Mouse (Mus musculus) kidney, postnatal 0 days (tissue): ENCODE measurements around the gene Ccdc187. TPM values are rescaled to one million over a fixed set of nuclear protein-coding genes. Genes with fewer than 3 reads are reported as not detected.

Experiments used
- ATAC-seq: fragments of 200-750 bp; cut with Nextera tagmentation; replicated peaks from 2 replicates; pipeline ENCODE4 v1.8.0; 2017; ENCODE audit warnings: low read depth, moderate number of reproducible peaks, moderate TSS enrichment, moderate library complexity; ENCODE audit not compliant: low FRiP score
- DNase-seq: peaks from one replicate; pipeline ENCODE4 v3.0.0-alpha.2; 2016; ENCODE audit warnings: low spot score
- H3K27ac ChIP-seq: fragments of 300-500 bp; sonication (generic); 2 replicates; pipeline ENCODE4 v1.5.1; 2014; ENCODE audit warnings: mild to moderate bottlenecking
- H3K27me3 ChIP-seq: fragments of 300-500 bp; sonication (generic); 2 replicates; pipeline ENCODE4 v1.6.1; 2014; ENCODE audit warnings: low read length, mixed read lengths; ENCODE audit not compliant: insufficient read depth
- H3K36me3 ChIP-seq: fragments of 300-500 bp; sonication (generic); 2 replicates; pipeline ENCODE4 v1.6.1; 2014; ENCODE audit warnings: low read length, mixed read lengths; ENCODE audit not compliant: insufficient read depth
- H3K4me1 ChIP-seq: fragments of 300-500 bp; sonication (generic); replicated peaks from 2 replicates; pipeline ENCODE4 v1.6.1; 2014; ENCODE audit warnings: antibody characterized with exemption, low read length, mixed read lengths; ENCODE audit not compliant: insufficient read depth
- H3K4me2 ChIP-seq: fragments of 300-500 bp; sonication (generic); 2 replicates; pipeline ENCODE4 v1.6.1; 2014; ENCODE audit warnings: mild to moderate bottlenecking, low read length, moderate library complexity, mixed read lengths
- H3K4me3 ChIP-seq: fragments of 300-500 bp; sonication (generic); replicated peaks from 2 replicates; pipeline ENCODE4 v1.5.1; 2014; ENCODE audit warnings: low read depth, low read length
- H3K9ac ChIP-seq: fragments of 300-500 bp; sonication (generic); 2 replicates; pipeline ENCODE4 v1.6.1; 2014; ENCODE audit warnings: low read depth, low read length
- H3K9me3 ChIP-seq: fragments of 300-500 bp; sonication (generic); replicated peaks from 2 replicates; pipeline ENCODE4 v1.6.1; 2016; ENCODE audit warnings: low read length, inconsistent platforms, mixed read lengths
- CTCF ChIP-seq: IDR thresholded peaks from 2 replicates; pipeline ENCODE4 v1.5.1; 2016; ENCODE audit warnings: antibody characterized with exemption, low read depth, mild to moderate bottlenecking, moderate library complexity
- WGBS: fragments of 180-500 bp; shearing (Covaris S2); extraction: QIAGEN DNeasy Blood & Tissue Kit; methylation state at CpG from one replicate; pipeline ENCODE4 v1.1.7; 2014; 5-methylcytosine and 5-hydroxymethylcytosine counted together
- polyA plus RNA-seq: library from polyadenylated mRNA; unstranded; fragments of >200 nt; fragmentation: Nextera tagmentation; extraction: Ambion mirVana; gene quantifications from 2 replicates; pipeline ENCODE4 v1.2.1, GENCODE M21; 2015

Ccdc187 gene
- polyA plus RNA-seq, 1 experiment from 2014 or later = not detected

DNA sequence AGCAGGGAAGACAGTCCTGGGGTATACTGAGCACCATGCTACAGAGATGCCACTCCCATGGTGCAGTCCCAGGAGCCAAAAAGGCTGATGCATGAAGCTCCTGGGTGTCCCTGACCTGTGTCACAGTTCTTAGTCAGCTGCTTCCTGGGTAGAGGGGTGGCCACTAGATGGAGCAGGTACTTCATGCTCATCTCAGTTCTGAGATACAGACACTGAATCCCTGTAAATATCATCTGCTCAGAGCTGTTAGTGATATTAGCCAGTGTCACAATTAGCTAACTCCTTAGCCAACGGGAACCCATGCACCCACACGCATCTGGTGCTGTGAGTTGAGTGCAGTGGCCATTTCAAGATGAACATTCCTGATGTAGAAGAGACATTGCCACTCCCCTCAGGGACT lies 30.6 kb upstream of the Ccdc187 start:
- WGBS = 72% methylated on average over 2 of the region's 2 CpGs
- Histone ChIP-seq H3K9me3 (no peaks in the 10 kb centered on the region), H3K4me1 (no peaks in the 10 kb centered on the region), H3K27ac (no peak overlapping the region), H3K27me3 (no peaks in the 10 kb centered on the region), H3K4me2 (no peak overlapping the region), H3K4me3 (no peak overlapping the region), H3K9ac (no peak overlapping the region), H3K36me3 (peaks cover 47% of the 10 kb centered on the region)
- DNase-seq (no peak), ATAC-seq (no peak)
- peak; percentile 63 for TF ChIP-seq CTCF

DNA sequence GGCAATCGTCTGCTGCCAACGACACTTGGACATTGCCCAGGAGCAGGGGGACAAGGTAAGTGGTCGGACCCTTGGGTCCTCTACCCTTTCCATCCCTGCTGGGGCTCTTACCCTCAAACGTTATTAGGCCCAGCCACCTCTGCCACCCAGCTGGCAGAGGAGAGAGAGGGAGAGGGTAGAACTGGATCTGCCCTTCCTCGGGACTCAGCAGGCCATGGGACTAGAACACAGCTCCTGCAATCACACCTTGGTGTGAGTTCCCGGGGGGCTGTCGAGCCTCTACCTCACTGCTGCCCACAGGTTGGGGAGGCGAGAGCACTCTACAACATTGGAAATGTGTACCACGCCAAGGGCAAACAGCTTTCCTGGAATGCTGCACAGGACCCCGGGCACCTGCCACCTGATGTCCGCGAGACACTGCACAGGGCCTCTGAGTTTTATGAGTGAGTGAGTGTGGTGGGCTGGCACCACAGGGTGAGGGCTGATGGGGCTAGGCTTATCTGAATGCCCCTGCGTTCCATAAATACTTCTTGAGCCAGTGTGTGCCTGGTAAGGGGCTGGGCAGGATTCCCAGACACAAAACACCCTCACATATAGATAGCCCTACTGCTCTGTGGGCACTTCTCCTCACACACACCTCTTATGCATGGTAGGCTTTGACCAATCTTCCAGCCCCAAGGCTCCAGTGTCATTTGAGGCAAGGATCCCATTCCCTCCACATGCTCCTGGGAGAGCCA lies 29.4 kb upstream of the Ccdc187 start:
- WGBS = 89% methylated on average over 13 of the region's 13 CpGs
- H3K4me1 ChIP-seq = no peaks in the 10 kb centered on the region
- no peak overlapping the region for H3K27ac ChIP-seq
- ATAC-seq = no peak
- DNase-seq = no peak
- H3K9me3 ChIP-seq = no peaks in the 10 kb centered on the region
- peaks cover 46% of the 10 kb centered on the region for H3K36me3 ChIP-seq
- no peak overlapping the region for H3K4me3 ChIP-seq
- no peak overlapping the region for H3K9ac ChIP-seq
- H3K27me3 ChIP-seq = no peaks in the 10 kb centered on the region
- no peak overlapping the region for H3K4me2 ChIP-seq
- TF ChIP-seq CTCF = no peak

GRCm38 (mm10) chr2:26320245-26321185 lies 26.2 kb upstream of the Ccdc187 start:
- no peak overlapping the region for H3K4me3 ChIP-seq
- H3K4me1 ChIP-seq = 0 out of 2 replicates have a peak, but pooled peaks cover 10% of the 10 kb centered on the region
- DNase-seq (no peak), ATAC-seq (no peak)
- no peak overlapping the region for H3K9ac ChIP-seq
- no peaks in the 10 kb centered on the region for H3K27me3 ChIP-seq
- peaks cover 27% of the 10 kb centered on the region for H3K36me3 ChIP-seq
- no peak overlapping the region for H3K27ac ChIP-seq
- H3K9me3 ChIP-seq = no peaks in the 10 kb centered on the region
- TF ChIP-seq CTCF = no peak
- WGBS = 84% methylated on average over 14 of the region's 14 CpGs
- no peak overlapping the region for H3K4me2 ChIP-seq

- no peak for ATAC-seq
- H3K27me3 ChIP-seq = no peaks in the 10 kb centered on the region
- no peak overlapping the region for H3K9ac ChIP-seq
- no peaks in the 10 kb centered on the region for H3K9me3 ChIP-seq
- H3K4me1 ChIP-seq = 0 out of 2 replicates have a peak, but pooled peaks cover 13% of the 10 kb centered on the region
- no peak for DNase-seq
- H3K36me3 ChIP-seq = peaks cover 19% of the 10 kb centered on the region
- WGBS = 84% methylated on average over 13 of the region's 13 CpGs
- no peak overlapping the region for H3K4me3 ChIP-seq
- TF ChIP-seq CTCF = no peak
- H3K27ac ChIP-seq = no peak overlapping the region
- no peak overlapping the region for H3K4me2 ChIP-seq
Observed at GRCm38 (mm10) chr2:26319519-26320244, 25.3 kb upstream of the Ccdc187 start.

DNA sequence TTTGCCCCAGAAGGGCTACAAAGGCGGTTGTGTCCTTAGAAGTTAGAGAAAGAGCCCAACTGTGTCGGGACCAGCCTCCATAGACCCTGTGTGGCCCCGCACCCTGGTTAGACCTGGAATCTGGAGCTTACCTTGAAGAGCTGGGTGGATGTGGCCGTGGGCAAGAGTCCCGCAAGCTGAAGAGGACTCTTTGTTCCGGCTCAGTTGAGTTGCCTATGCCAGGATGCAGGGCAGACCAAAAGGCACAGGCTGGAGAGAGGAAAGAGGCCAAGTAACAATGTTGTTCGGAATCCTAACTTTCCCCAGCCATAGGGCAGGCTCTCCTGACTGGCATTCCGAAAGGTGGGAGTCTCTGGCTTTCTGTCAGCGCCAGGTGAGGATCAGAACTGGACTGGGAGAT lies 24.8 kb upstream of the Ccdc187 start:
- Histone ChIP-seq H3K4me3 (no peak overlapping the region), H3K36me3 (peaks cover 13% of the 10 kb centered on the region), H3K9ac (no peak overlapping the region), H3K27me3 (no peaks in the 10 kb centered on the region), H3K4me1 (0 out of 2 replicates have a peak, but pooled peaks cover 15% of the 10 kb centered on the region), H3K9me3 (no peaks in the 10 kb centered on the region), H3K27ac (no peak overlapping the region), H3K4me2 (no peak overlapping the region)
- DNase-seq (no peak), ATAC-seq (no peak)
- 87% methylated on average over 9 of the region's 9 CpGs for WGBS
- TF ChIP-seq CTCF = no peak
